Mouse (Mus musculus) megakaryocyte, adult 5-6 weeks (primary cell): ENCODE measurements around the gene Rbm12b1. TPM values are rescaled to one million over a fixed set of nuclear protein-coding genes. Genes with fewer than 3 reads are reported as not detected.
"Not testable (repeated sequence)": the region's sequence is repeated elsewhere in the genome, so short reads cannot be mapped to it uniquely, and the experiment has no call there.

Experiments used
- ATAC-seq: 2 replicates; pipeline ENCODE4 v1.8.0; 2016; ENCODE audit warnings: mild to moderate bottlenecking, inconsistent platforms; ENCODE audit not compliant: poor library complexity, severe bottlenecking
- total RNA-seq, 2 experiments: library from RNA; stranded (forward) in 1 of 2; stranded (reverse) in 1 of 2; fragments of 153-499, 151-499 nt in 1 of 2; fragments of 221-1000, 200-1000 nt in 1 of 2; gene quantifications; 2 replicates each; pipeline versions ENCODE4 v1.2.3 to v1.2.4; 2015 to 2017

Gene Rbm12b1
- 6.1 and 7.9 TPM in 2 replicates for total RNA-seq (2015)
- 11.2 and 11.5 TPM in 2 replicates for total RNA-seq (2017)

DNA sequence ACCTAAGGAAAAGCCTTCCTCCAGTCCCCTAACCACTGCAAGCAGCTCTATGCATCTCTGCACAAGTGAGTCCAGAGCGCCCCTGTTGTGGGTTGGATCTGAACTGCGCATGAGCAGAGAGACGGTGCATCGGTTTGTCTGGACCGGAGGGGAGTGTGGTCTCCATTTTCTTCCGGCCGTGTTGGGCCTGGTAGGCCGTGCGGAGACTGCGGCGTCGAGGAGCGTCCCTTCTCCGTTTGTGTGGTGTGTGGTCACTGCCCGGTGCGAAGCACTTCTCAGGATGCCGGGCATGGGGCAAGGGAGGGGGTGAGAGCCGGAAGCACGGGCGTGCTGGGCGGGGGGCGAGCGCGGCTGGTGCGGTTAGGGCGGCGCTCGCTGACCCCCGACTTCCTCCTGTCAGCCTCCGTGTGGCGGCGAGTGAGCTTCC, at the start of gene Rbm12b1:
TSS of gene Rbm12b1 (plus strand) at position 124 of the 427 bp plus-strand sequence.
- peak; percentile 91 for ATAC-seq

DNA sequence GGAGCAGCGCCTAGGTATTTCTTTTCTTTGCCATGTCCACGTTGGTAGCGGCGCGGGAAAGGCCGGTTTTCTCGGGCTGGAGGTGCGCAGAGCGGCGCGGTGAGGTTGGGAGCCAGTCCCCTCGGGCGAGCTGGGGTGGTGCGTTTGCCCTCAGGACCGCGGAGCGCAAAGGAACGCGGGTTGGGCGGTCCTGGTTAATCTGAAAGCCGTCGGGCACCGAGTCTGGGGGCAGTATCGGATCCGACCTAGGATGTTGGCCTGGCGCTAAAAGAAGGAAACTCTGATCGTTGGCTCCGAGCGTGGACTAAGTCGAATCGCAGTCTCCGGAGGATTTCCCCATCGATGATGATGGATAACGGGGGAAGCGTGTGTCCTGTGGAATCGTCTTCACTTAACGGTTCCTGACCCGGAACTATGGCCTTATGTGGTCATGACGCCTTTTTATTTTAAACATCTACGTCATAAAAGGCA, 563 bp downstream of the Rbm12b1 start:
- peak; percentile 76 for ATAC-seq

DNA sequence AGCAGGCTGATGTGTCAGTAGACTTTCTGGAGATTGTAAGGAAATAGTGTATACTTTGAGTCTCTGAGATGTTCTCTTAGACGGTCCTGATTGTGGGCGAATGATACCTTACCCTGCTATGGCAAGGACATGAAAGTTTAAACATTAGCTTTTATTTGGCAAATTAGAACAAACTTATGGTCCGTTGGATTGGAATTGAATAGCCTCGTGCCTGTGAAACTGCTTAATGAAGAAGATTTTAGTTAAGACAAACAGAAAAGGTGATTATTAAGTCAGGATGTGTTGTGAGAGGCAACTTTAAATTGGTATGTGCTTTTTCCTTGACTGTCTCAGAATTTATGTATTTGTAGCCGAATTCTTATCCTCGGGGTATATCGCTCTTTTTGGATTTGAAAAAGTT, 1.5 kb downstream of the Rbm12b1 start:
- ATAC-seq: not testable (repeated sequence)

DNA sequence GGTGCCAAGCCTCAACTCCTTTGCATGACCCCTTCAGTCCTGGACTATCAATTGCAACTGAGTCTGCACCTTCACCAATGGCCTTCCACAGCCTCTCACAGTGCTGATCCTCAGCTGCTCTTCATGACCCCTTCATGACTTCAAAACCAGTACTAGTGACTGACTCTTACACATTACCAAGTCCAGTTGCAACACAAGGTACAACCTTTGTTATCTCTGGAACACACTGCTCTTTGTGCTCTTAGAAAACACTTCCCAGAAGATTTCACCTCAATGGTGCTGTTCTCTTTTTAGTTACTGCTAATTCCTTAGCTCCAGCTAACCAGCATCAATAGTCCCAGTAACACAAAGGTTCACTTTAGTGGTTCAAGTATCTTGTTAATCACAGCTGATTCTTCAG, 7.6 kb downstream of the Rbm12b1 start:
- no peak for ATAC-seq

DNA sequence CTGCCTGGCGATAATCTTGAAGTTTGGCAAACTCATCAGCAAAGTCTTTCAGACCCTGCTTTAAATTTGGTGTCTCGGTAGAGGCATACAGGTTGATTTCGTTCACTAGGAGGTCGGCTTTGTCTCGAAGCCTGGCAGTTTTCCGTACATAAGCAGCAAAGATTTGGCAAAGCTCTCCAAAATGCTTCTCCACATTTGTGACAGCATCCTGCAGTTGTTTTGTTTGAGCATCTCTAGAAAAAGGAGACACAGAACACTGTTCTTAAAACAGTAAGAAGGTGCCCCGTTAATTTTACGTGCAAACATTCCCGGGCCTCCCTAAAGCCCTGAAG, 30.9 kb downstream of the Rbm12b1 start:
- no peak for ATAC-seq

DNA sequence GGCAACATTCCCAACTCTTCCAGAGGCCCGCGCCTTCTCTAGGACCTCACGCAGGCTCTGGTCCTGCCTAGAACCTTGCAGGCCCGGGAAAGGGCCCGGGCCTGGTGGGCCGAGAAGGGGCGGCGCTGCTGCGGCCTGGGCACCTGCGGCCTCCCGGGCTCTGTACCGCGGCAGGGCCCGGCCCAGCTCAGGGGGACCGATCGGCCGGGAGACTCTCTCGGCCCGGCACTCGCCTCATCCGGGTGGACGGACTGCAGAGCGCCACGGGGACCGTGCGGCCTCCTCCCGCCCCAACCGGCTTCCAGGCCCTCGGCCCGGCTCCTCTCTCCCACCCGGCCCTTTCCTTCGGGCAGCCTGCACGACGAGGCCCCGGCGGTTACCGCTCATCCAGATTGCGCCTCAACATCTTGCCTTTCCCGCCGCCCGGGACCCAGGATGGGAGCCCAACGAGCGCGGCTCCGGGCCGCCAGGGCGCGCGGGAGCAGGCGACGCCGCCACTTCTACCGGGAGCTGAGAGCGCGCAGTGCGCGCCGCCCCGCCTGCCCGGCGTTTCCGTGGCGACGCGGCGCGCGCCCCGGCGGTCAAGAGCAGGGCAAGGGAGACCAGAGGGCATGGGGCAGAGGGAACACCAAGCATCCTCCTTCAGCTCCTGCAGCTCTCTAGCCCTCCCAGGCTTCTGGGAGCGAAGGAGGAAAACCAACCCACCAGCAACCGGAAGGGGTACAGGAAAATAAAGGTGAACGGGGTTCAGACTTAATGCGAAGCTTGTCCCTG, 31.4 kb downstream of the Rbm12b1 start, which contains the start of gene Fam92a:
TSS of gene Fam92a (minus strand) at position 698 of the 774 bp plus-strand sequence.
- peak; percentile 77 for ATAC-seq

DNA sequence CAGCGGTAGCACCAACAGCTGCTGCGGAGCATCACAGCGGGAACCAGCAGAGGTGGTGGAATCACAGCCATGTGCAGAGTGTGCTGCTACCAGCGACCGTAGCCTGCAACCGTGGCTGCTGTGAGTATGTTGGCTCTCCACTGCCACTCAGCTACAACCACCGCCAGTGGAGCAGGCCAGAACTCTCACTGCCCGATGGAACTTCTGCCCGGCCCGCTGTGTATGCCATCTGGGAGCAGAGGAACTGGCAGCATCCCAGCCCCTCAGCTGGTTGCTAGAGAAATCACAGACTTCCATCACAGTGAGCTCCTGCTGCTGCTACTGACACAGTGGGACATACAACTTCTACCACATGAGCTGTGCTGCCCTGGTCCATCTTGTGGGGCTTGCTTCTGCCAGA, 38.9 kb downstream of the Rbm12b1 start:
- ATAC-seq: no peak

Other genes starting within 250 kb of the Rbm12b1 start
- gene Gm10604, start 159.0 kb upstream of the Rbm12b1 start, total RNA-seq (2015): not detected in 2 replicates
- gene Gm10604, start 159.0 kb upstream of the Rbm12b1 start, total RNA-seq (2017): not detected in 2 replicates
- 11.3 and 15.5 TPM in 2 replicates for gene Rbm12b2, start 50.8 kb upstream of the Rbm12b1 start, total RNA-seq (2015)
- gene Rbm12b2, start 50.8 kb upstream of the Rbm12b1 start, total RNA-seq (2017): 22.7 and 23.3 TPM in 2 replicates
- 13.9 and 17.6 TPM in 2 replicates for gene Fam92a, start 31.8 kb downstream of the Rbm12b1 start, total RNA-seq (2015)
- gene Fam92a, start 31.8 kb downstream of the Rbm12b1 start, total RNA-seq (2017): 9.5 and 10.8 TPM in 2 replicates